Mouse (Mus musculus): Measurements from ENCODE around the gene Ankrd2. TPM values are rescaled to one million over a fixed set of nuclear protein-coding genes. Genes with fewer than 3 reads are reported as not detected.

Ankrd2 gene
- total and polyA plus RNA-seq, 2 experiments from 2014 or later: 0.42 to 1.5 TPM

GRCm38 (mm10) chr19:41995483-41995882, 40.3 kb upstream of the Ankrd2 start:
- H3K4me3 ChIP-seq (ENCODE audit: low read length): no peak overlapping the region
- WGBS: 62% methylated on average over 1 of the region's 1 CpGs
- no peak for TF ChIP-seq CTCF (IDR thresholded peaks at IDR 0.05; ENCODE audit: low read depth)
- H3K4me2 ChIP-seq (ENCODE audit: low read depth, low read length): no peak overlapping the region
- no peak overlapping the region for H3K9ac ChIP-seq (replicated peaks; ENCODE audit: low read length)
- no peaks in the 10 kb centered on the region for H3K4me1 ChIP-seq (ENCODE audit: insufficient read depth, low read length)
- ATAC-seq: no peak
- no peak for DNase-seq (ENCODE audit: low spot score)
- H3K9me3 ChIP-seq (ENCODE audit: low read length): no peaks in the 10 kb centered on the region
- H3K27ac ChIP-seq: no peak overlapping the region
- no peaks in the 10 kb centered on the region for H3K36me3 ChIP-seq (ENCODE audit: insufficient read depth, low read length)
- H3K27me3 ChIP-seq (ENCODE audit: insufficient read depth, low read length): no peaks in the 10 kb centered on the region

DNA sequence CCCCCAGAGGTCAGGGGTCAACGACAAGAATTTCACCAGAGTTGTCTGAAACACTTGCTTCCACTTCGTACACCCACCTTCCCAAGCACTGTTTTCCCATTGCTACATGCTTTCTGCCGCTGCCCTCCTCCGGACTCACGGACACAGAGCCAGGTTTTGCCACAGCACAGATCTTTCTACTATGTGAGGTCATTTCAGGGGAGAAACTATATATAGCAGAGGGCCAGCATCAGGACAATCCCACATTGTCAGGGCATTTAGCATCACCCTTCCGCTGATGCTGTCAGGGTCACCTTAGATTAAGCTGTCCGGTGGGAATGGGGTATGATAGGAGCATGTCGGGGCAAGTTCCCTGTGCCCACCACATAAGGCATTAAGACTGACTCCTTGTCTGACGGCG, 38.7 kb upstream of the Ankrd2 start:
- TF ChIP-seq CTCF (IDR thresholded peaks at IDR 0.05; ENCODE audit: low read depth): no peak
- no peak overlapping the region for H3K4me2 ChIP-seq (ENCODE audit: low read depth, low read length)
- no peaks in the 10 kb centered on the region for H3K9me3 ChIP-seq (ENCODE audit: low read length)
- DNase-seq (ENCODE audit: low spot score) (no peak), ATAC-seq (no peak)
- H3K27me3 ChIP-seq (ENCODE audit: insufficient read depth, low read length): no peaks in the 10 kb centered on the region
- no peaks in the 10 kb centered on the region for H3K36me3 ChIP-seq (ENCODE audit: insufficient read depth, low read length)
- H3K4me1 ChIP-seq (ENCODE audit: insufficient read depth, low read length): no peaks in the 10 kb centered on the region
- H3K27ac ChIP-seq: no peak overlapping the region
- no peak overlapping the region for H3K4me3 ChIP-seq (ENCODE audit: low read length)
- WGBS: 91% methylated on average over 10 of the region's 10 CpGs
- H3K9ac ChIP-seq (replicated peaks; ENCODE audit: low read length): no peak overlapping the region

GRCm38 (mm10) chr19:41998770-41999548, 36.8 kb upstream of the Ankrd2 start:
- TF ChIP-seq CTCF (IDR thresholded peaks at IDR 0.05; ENCODE audit: low read depth): no peak
- H3K4me3 ChIP-seq (ENCODE audit: low read length): no peak overlapping the region

DNA sequence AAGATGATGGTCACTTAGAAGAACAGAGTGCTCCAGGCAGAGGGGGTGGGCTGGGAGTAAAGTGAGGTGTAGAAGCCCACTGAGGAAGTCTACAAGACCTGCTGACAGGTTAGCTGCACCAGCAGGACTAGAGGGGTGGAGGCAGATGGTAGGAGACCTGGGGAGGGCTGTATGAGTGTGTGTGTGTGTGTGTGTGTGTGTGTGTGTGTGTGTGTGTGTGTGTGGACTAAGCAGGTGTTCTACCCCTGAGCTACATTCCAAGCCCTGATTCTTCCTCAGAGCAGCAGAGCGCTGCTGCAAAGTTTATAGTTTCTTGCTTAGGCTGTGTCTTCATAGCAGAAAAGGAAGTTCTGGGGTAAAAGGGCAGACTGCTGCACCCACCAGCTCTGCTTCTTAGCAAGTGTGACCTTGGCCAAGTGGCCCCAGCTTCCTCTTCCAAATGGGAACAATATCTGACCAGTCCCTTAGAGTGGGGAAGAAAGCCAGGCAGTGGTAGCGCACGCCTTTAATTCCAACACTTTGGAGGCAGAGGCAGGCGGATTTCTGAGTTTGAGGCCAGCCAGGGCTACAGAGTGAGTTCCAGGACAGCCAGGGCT, 36.0 kb upstream of the Ankrd2 start:
- no peak overlapping the region for H3K27ac ChIP-seq
- WGBS: 89% methylated on average over 4 of the region's 4 CpGs

More at GRCm38 (mm10) chr19:41998770-41999548, 36.8 kb upstream of the Ankrd2 start:
- Histone ChIP-seq H3K4me2 (ENCODE audit: low read depth, low read length) (no peak overlapping the region), H3K27me3 (ENCODE audit: insufficient read depth, low read length) (no peaks in the 10 kb centered on the region), H3K36me3 (ENCODE audit: insufficient read depth, low read length) (no peaks in the 10 kb centered on the region), H3K9ac (replicated peaks; ENCODE audit: low read length) (no peak overlapping the region), H3K27ac (no peak overlapping the region), H3K4me1 (ENCODE audit: insufficient read depth, low read length) (no peaks in the 10 kb centered on the region), H3K9me3 (ENCODE audit: low read length) (no peaks in the 10 kb centered on the region)
- ATAC-seq (no peak), DNase-seq (ENCODE audit: low spot score) (no peak)
- WGBS: 80% methylated on average over 9 of the region's 9 CpGs

DNA sequence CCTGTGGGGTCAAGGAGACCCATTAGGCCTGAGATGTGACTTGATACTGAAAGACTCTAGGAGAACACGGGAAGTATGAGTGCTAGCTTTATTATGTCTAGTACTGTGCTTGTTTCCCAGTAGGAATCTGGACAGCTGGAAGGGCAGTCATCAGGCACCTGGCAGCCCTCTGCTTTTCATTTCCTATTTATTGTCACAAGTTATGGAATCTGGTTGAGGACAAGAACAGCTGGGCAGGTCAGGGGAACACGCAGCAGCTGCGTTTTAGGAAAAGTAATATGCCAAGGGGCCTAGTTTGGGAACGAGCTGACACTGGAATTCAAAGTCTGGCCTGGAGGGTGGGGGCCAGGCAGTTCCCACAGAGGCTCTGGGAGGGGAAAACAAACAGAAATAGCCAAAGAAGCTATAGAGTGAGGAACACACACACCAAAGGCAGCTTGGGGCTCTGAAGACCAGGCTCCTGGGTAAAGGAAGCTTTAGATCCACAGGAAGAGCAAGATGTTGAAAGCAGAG, 35.3 kb upstream of the Ankrd2 start:
- Histone ChIP-seq H3K4me1 (ENCODE audit: insufficient read depth, low read length) (no peaks in the 10 kb centered on the region), H3K36me3 (ENCODE audit: insufficient read depth, low read length) (no peaks in the 10 kb centered on the region), H3K9me3 (ENCODE audit: low read length) (no peaks in the 10 kb centered on the region), H3K4me2 (ENCODE audit: low read depth, low read length) (no peak overlapping the region), H3K27ac (peak overlapping the region; percentile 0; the same call in 1 of the 2 replicates), H3K4me3 (ENCODE audit: low read length) (no peak overlapping the region), H3K27me3 (ENCODE audit: insufficient read depth, low read length) (no peaks in the 10 kb centered on the region), H3K9ac (replicated peaks; ENCODE audit: low read length) (no peak overlapping the region)
- WGBS: 54% methylated on average over 4 of the region's 4 CpGs
- no peak for DNase-seq (ENCODE audit: low spot score)
- ATAC-seq: no peak
- TF ChIP-seq CTCF (IDR thresholded peaks at IDR 0.05; ENCODE audit: low read depth): no peak

More for the DNA sequence above, 36.0 kb upstream of the Ankrd2 start:
- DNase-seq (ENCODE audit: low spot score): no peak
- no peak overlapping the region for H3K9ac ChIP-seq (replicated peaks; ENCODE audit: low read length)
- ATAC-seq: no peak
- no peaks in the 10 kb centered on the region for H3K27me3 ChIP-seq (ENCODE audit: insufficient read depth, low read length)
- no peak for TF ChIP-seq CTCF (IDR thresholded peaks at IDR 0.05; ENCODE audit: low read depth)
- no peaks in the 10 kb centered on the region for H3K4me1 ChIP-seq (ENCODE audit: insufficient read depth, low read length)
- no peak overlapping the region for H3K4me2 ChIP-seq (ENCODE audit: low read depth, low read length)
- H3K4me3 ChIP-seq (ENCODE audit: low read length): no peak overlapping the region
- no peaks in the 10 kb centered on the region for H3K36me3 ChIP-seq (ENCODE audit: insufficient read depth, low read length)
- H3K9me3 ChIP-seq (ENCODE audit: low read length): no peaks in the 10 kb centered on the region

DNA sequence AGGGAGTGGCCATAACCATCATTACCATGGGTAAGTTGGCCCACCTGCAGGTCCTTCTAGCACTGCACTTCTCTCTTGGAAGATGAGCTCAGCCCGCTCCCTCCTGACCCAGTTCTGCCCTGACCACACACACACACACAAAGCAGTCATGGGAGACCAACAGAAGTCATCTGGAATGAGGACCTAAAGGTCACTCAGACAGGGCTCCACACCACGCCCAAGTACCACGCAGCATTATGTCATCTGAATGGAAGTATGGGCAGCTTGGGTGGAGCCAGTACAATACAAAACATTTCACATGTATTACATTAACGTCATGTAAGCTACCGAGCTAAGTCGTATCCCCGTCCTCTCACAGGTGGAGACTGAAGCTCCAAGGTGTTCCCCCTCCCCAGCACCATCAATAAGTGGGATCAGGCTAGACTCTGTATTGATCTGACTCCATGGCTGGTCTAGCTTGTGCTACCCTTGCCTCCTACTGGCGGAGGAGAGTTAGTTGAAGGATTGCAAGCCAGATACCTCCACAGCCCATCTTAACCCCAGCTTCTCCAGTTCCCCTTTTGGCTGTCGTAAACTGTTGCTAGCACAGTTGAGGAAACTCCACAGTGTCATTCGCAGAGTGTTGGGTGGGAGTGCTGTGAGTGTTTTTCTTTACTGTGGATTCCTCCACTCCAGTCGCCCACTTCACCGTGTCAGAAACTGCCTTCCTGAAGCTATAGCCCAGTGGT, 34.4 kb upstream of the Ankrd2 start:
- ATAC-seq (no peak), DNase-seq (ENCODE audit: low spot score) (no peak)
- 89% methylated on average over 12 of the region's 12 CpGs for WGBS
- Histone ChIP-seq H3K9me3 (ENCODE audit: low read length) (no peaks in the 10 kb centered on the region), H3K4me2 (ENCODE audit: low read depth, low read length) (no peak overlapping the region), H3K36me3 (ENCODE audit: insufficient read depth, low read length) (no peaks in the 10 kb centered on the region), H3K4me3 (ENCODE audit: low read length) (no peak overlapping the region), H3K27me3 (ENCODE audit: insufficient read depth, low read length) (no peaks in the 10 kb centered on the region), H3K27ac (no peak overlapping the region), H3K4me1 (ENCODE audit: insufficient read depth, low read length) (no peaks in the 10 kb centered on the region), H3K9ac (replicated peaks; ENCODE audit: low read length) (no peak overlapping the region)
- no peak for TF ChIP-seq CTCF (IDR thresholded peaks at IDR 0.05; ENCODE audit: low read depth)
